Mouse (Mus musculus): Measurements from ENCODE around the gene Nat8f3. TPM values are rescaled to one million over a fixed set of nuclear protein-coding genes. Genes with fewer than 3 reads are reported as not detected.
"Not testable (repeated sequence)": the region's sequence is repeated elsewhere in the genome, so short reads cannot be mapped to it uniquely, and the experiment has no call there.

Nat8f3 gene
- total and polyA plus RNA-seq, 3 experiments = not detected

DNA sequence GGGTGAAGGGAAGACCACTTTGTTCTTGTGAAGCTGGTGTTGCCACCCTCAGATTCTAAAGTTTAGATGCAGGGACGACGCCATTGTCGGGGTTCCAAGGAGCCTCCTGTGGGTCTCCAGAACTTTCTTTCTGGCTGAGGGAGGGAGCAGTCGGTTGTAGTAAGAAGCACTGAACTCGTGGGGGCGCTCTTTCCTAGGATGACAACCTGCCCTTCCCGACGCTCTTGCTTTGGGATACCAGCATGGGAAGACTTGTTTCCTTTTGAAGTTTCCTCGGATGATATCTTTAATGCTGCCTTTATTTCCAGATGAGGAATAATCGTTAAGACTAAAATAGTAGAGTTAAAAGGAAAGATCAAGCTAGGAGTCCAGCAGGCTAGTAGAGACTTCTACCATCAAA is 52.4 kb downstream of the Nat8f3 start, which contains the start of gene Nat8f7:
Gene Nat8f7 (minus strand): TSS at position 101 of the 400 bp plus-strand sequence.
- 0 out of 4 replicates have a peak, but pooled peaks of 1 of the 2 experiments have one; percentile 20 for TF ChIP-seq CTCF (conservative IDR thresholded peaks at IDR 0.05 in 1 of 2, IDR thresholded peaks at IDR 0.05 in 1 of 2; ENCODE audit: low read depth in 2 of 2, low read length in 2 of 2)
- H3K27ac ChIP-seq (ENCODE audit: insufficient read depth, low read depth); H3K27me3 ChIP-seq (replicated peaks); H3K9me3 ChIP-seq (replicated peaks; ENCODE audit: low read length); H3K4me1 ChIP-seq (ENCODE audit: control insufficient read depth in 1 of 2, insufficient read depth in 2 of 2); H3K9ac ChIP-seq (ENCODE audit: insufficient read depth, low read depth); DNase-seq (ENCODE audit: extremely low read depth); H3K4me3 ChIP-seq (replicated peaks in 1 of 3; ENCODE audit: low read depth in 2 of 3, low read length in 2 of 3, poor library complexity in 1 of 3); H3K36me3 ChIP-seq (replicated peaks in 1 of 2; ENCODE audit: control insufficient read depth in 1 of 2, insufficient read depth in 1 of 2, low read length in 1 of 2); dilution Hi-C loops (cut with MboI; ENCODE audit: extremely low pct_ligation_motif_present, extremely low pct_unique_long_range_greater_than_20kb, low sequenced_read_pairs); H3K4me2 ChIP-seq (ENCODE audit: insufficient read depth, low read depth, poor library complexity, severe bottlenecking); in situ Hi-C loops (cut with MboI; ENCODE audit: low pct_ligation_motif_present, low pct_unique_long_range_greater_than_20kb, low sequenced_read_pairs); H3K79me2 ChIP-seq (replicated peaks; ENCODE audit: control insufficient read depth, extremely low read depth, insufficient read depth, poor library complexity, severe bottlenecking): not testable (repeated sequence)

DNA sequence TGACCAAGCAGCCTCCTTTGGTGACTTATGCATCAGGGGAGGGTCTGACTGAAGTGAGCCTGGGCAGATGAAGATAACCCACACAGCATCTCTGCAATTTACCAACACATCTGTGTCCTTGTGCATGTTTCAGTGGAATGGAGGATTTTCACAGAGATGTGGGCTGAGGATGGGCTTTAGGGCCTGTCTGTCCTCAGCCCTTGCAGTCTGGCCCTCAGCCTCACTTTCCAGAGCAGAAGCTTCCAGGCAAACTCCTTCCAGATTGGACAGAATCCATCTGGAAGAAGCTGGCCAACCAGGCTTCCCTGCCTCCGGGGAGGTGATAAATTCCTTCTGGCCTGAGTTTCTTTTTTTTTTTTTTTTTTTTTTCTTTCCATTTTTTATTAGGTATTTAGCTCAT is 55.9 kb downstream of the Nat8f3 start:
- dilution Hi-C loops (cut with MboI; ENCODE audit: extremely low pct_ligation_motif_present, extremely low pct_unique_long_range_greater_than_20kb, low sequenced_read_pairs); in situ Hi-C loops (cut with MboI; ENCODE audit: low pct_ligation_motif_present, low pct_unique_long_range_greater_than_20kb, low sequenced_read_pairs): not testable (repeated sequence)

DNA sequence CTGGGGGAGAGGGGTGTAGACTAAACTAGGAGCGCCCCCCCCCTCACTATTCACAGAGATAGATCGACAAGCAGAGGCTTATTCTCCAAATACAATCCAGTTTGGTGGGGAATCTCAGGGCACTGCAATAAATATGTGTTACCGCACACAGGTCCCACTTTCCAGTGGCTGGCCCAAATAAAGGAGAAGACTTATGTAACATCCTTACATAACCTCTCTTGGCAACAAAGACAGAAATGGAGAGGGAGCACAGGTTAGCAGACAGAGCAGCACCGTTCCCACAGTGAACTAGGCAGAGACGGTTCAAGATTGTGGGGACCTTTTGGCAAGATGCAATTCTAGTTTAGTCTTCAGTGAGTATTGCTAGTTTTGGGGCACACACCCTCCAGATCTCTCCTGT is 56.3 kb downstream of the Nat8f3 start:
- DNase-seq (ENCODE audit: extremely low read depth); H3K79me2 ChIP-seq (replicated peaks; ENCODE audit: control insufficient read depth, extremely low read depth, insufficient read depth, poor library complexity, severe bottlenecking); H3K27ac ChIP-seq (ENCODE audit: insufficient read depth, low read depth); in situ Hi-C loops (cut with MboI; ENCODE audit: low pct_ligation_motif_present, low pct_unique_long_range_greater_than_20kb, low sequenced_read_pairs); H3K9ac ChIP-seq (ENCODE audit: insufficient read depth, low read depth); H3K36me3 ChIP-seq (replicated peaks in 1 of 2; ENCODE audit: control insufficient read depth in 1 of 2, insufficient read depth in 1 of 2, low read length in 1 of 2); dilution Hi-C loops (cut with MboI; ENCODE audit: extremely low pct_ligation_motif_present, extremely low pct_unique_long_range_greater_than_20kb, low sequenced_read_pairs); H3K9me3 ChIP-seq (replicated peaks; ENCODE audit: low read length); H3K4me3 ChIP-seq (replicated peaks in 1 of 3; ENCODE audit: low read depth in 2 of 3, low read length in 2 of 3, poor library complexity in 1 of 3); H3K4me1 ChIP-seq (ENCODE audit: control insufficient read depth in 1 of 2, insufficient read depth in 2 of 2); H3K27me3 ChIP-seq (replicated peaks); H3K4me2 ChIP-seq (ENCODE audit: insufficient read depth, low read depth, poor library complexity, severe bottlenecking): not testable (repeated sequence)

More for the DNA sequence above, 55.9 kb downstream of the Nat8f3 start:
- DNase-seq (ENCODE audit: extremely low read depth); H3K4me1 ChIP-seq (ENCODE audit: control insufficient read depth in 1 of 2, insufficient read depth in 2 of 2); H3K36me3 ChIP-seq (replicated peaks in 1 of 2; ENCODE audit: control insufficient read depth in 1 of 2, insufficient read depth in 1 of 2, low read length in 1 of 2); H3K4me3 ChIP-seq (replicated peaks in 1 of 3; ENCODE audit: low read depth in 2 of 3, low read length in 2 of 3, poor library complexity in 1 of 3); H3K4me2 ChIP-seq (ENCODE audit: insufficient read depth, low read depth, poor library complexity, severe bottlenecking); H3K27ac ChIP-seq (ENCODE audit: insufficient read depth, low read depth); H3K79me2 ChIP-seq (replicated peaks; ENCODE audit: control insufficient read depth, extremely low read depth, insufficient read depth, poor library complexity, severe bottlenecking); H3K27me3 ChIP-seq (replicated peaks); H3K9me3 ChIP-seq (replicated peaks; ENCODE audit: low read length); H3K9ac ChIP-seq (ENCODE audit: insufficient read depth, low read depth): not testable (repeated sequence)

DNA sequence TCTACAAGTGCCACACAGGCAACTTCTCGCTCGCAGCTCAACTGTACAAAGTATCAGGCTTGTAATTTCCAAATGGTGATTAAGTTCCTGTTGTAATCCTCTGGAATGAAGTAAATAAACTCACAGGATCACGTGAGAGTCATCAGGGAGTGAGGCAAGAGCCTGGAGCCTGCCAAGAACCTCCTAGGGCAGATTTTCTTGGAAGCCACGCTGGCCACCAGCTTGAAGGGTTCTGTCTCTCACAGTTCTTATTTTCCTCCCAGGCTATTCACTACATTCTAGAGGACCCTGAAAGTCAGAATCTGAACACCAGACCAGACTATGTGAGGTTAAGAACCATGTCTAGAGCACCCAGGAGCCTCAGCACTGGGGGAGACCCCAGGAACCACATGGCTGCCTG is 63.6 kb downstream of the Nat8f3 start:
- H3K27me3 ChIP-seq (replicated peaks); H3K79me2 ChIP-seq (replicated peaks; ENCODE audit: control insufficient read depth, extremely low read depth, insufficient read depth, poor library complexity, severe bottlenecking); H3K36me3 ChIP-seq (replicated peaks in 1 of 2; ENCODE audit: control insufficient read depth in 1 of 2, insufficient read depth in 1 of 2, low read length in 1 of 2); H3K9me3 ChIP-seq (replicated peaks; ENCODE audit: low read length); in situ Hi-C loops (cut with MboI; ENCODE audit: low pct_ligation_motif_present, low pct_unique_long_range_greater_than_20kb, low sequenced_read_pairs); H3K4me2 ChIP-seq (ENCODE audit: insufficient read depth, low read depth, poor library complexity, severe bottlenecking); H3K4me3 ChIP-seq (replicated peaks in 1 of 3; ENCODE audit: low read depth in 2 of 3, low read length in 2 of 3, poor library complexity in 1 of 3); DNase-seq (ENCODE audit: extremely low read depth); H3K27ac ChIP-seq (ENCODE audit: insufficient read depth, low read depth); H3K9ac ChIP-seq (ENCODE audit: insufficient read depth, low read depth); dilution Hi-C loops (cut with MboI; ENCODE audit: extremely low pct_ligation_motif_present, extremely low pct_unique_long_range_greater_than_20kb, low sequenced_read_pairs); H3K4me1 ChIP-seq (ENCODE audit: control insufficient read depth in 1 of 2, insufficient read depth in 2 of 2): not testable (repeated sequence)

Other genes with a start within 250 kb of the Nat8f3 start
- gene Alms1, start 178.2 kb downstream of the Nat8f3 start, total RNA-seq (2012; rRNA removed) = 3.6 and 3.9 TPM in 2 replicates
- 2.3 and 2.4 TPM in 2 replicates for gene Alms1, start 178.2 kb downstream of the Nat8f3 start, total RNA-seq (2014; rRNA removed)
- 2.5 and 2.8 TPM in 2 replicates for gene Alms1, start 178.2 kb downstream of the Nat8f3 start, polyA plus RNA-seq (2012; ENCODE audit: insufficient read length, low read depth)
- gene Nat8f7, start 52.5 kb downstream of the Nat8f3 start, total RNA-seq (2012; rRNA removed) = not detected in 2 replicates
- not detected in 2 replicates for gene Nat8f7, start 52.5 kb downstream of the Nat8f3 start, total RNA-seq (2014; rRNA removed)
- not detected in 2 replicates for gene Nat8f7, start 52.5 kb downstream of the Nat8f3 start, polyA plus RNA-seq (2012; ENCODE audit: insufficient read length, low read depth)
- gene Nat8f6, start 55.2 kb upstream of the Nat8f3 start, total RNA-seq (2012; rRNA removed) = not detected in 2 replicates
- not detected in 2 replicates for gene Nat8f6, start 55.2 kb upstream of the Nat8f3 start, total RNA-seq (2014; rRNA removed)
- gene Nat8f6, start 55.2 kb upstream of the Nat8f3 start, polyA plus RNA-seq (2012; ENCODE audit: insufficient read length, low read depth) = not detected in 2 replicates
- not detected in 2 replicates for gene Nat8f5, start 55.2 kb upstream of the Nat8f3 start, total RNA-seq (2012; rRNA removed)
- not detected in 2 replicates for gene Nat8f5, start 55.2 kb upstream of the Nat8f3 start, total RNA-seq (2014; rRNA removed)
- not detected in 2 replicates for gene Nat8f5, start 55.2 kb upstream of the Nat8f3 start, polyA plus RNA-seq (2012; ENCODE audit: insufficient read length, low read depth)
- gene Nat8, start 66.3 kb upstream of the Nat8f3 start, total RNA-seq (2012; rRNA removed) = not detected in 2 replicates
- not detected in 2 replicates for gene Nat8, start 66.3 kb upstream of the Nat8f3 start, total RNA-seq (2014; rRNA removed)
- gene Nat8, start 66.3 kb upstream of the Nat8f3 start, polyA plus RNA-seq (2012; ENCODE audit: insufficient read length, low read depth) = not detected in 2 replicates
- not detected in 2 replicates for gene Nat8f2, start 103.4 kb upstream of the Nat8f3 start, total RNA-seq (2012; rRNA removed)
- gene Nat8f2, start 103.4 kb upstream of the Nat8f3 start, total RNA-seq (2014; rRNA removed) = not detected in 2 replicates
- gene Nat8f2, start 103.4 kb upstream of the Nat8f3 start, polyA plus RNA-seq (2012; ENCODE audit: insufficient read length, low read depth) = not detected in 2 replicates
- gene Nat8f4, start 139.1 kb upstream of the Nat8f3 start, total RNA-seq (2012; rRNA removed) = 2.1 and 2.3 TPM in 2 replicates
- gene Nat8f4, start 139.1 kb upstream of the Nat8f3 start, total RNA-seq (2014; rRNA removed) = 2.4 and 2.9 TPM in 2 replicates
- gene Nat8f4, start 139.1 kb upstream of the Nat8f3 start, polyA plus RNA-seq (2012; ENCODE audit: insufficient read length, low read depth) = 1.3 and 1.8 TPM in 2 replicates
- gene Tprkb, start 146.1 kb upstream of the Nat8f3 start, total RNA-seq (2012; rRNA removed) = 21.2 and 25.3 TPM in 2 replicates
- gene Tprkb, start 146.1 kb upstream of the Nat8f3 start, total RNA-seq (2014; rRNA removed) = 59.8 and 67.2 TPM in 2 replicates
- 39.7 and 41.8 TPM in 2 replicates for gene Tprkb, start 146.1 kb upstream of the Nat8f3 start, polyA plus RNA-seq (2012; ENCODE audit: insufficient read length, low read depth)
- 2.7 and 4.7 TPM in 2 replicates for gene Nat8f1, start 149.9 kb upstream of the Nat8f3 start, total RNA-seq (2012; rRNA removed)
- 1.4 and 1.6 TPM in 2 replicates for gene Nat8f1, start 149.9 kb upstream of the Nat8f3 start, total RNA-seq (2014; rRNA removed)
- gene Nat8f1, start 149.9 kb upstream of the Nat8f3 start, polyA plus RNA-seq (2012; ENCODE audit: insufficient read length, low read depth) = 0.50 and 3.5 TPM in 2 replicates
- 28.5 and 33.2 TPM in 2 replicates for gene Dusp11, start 195.9 kb upstream of the Nat8f3 start, total RNA-seq (2012; rRNA removed)
- 34.8 and 35.7 TPM in 2 replicates for gene Dusp11, start 195.9 kb upstream of the Nat8f3 start, total RNA-seq (2014; rRNA removed)
- 46.6 and 48.6 TPM in 2 replicates for gene Dusp11, start 195.9 kb upstream of the Nat8f3 start, polyA plus RNA-seq (2012; ENCODE audit: insufficient read length, low read depth)

Measured in CH12.LX (cell line).